Mouse (Mus musculus): ENCODE measurements around the gene Car5a. TPM values are rescaled to one million over a fixed set of nuclear protein-coding genes. Genes with fewer than 3 reads are reported as not detected.

Gene Car5a
- polyA plus RNA-seq (2017; shearing (Covaris generic)) = 1 to 10 TPM in 1 of 2 experiments, under 1 TPM in 1; 0.14 to 1.6 TPM

DNA sequence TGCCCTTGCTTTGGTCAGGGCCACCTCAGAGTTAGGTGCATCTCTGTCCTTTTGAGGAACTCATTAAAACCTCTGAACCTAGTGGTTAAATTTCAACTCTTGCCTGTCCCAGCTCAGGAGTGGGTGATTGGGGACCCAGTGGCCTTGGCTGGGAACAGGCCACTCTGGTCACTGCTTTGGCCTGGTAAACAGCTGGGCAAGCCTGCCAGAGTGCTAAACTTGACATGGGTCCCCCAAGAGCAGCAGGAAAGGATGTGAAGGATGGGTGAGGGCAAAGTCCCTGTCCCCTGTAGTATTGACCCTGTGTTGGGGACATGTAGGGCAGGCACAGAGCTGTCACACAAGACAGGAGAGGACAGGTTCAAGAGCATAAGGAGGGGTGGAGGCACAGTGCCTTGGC is at the start of gene Car5a:
Car5a (minus strand) TSS at position 74 of the 400 bp plus-strand sequence.

DNA sequence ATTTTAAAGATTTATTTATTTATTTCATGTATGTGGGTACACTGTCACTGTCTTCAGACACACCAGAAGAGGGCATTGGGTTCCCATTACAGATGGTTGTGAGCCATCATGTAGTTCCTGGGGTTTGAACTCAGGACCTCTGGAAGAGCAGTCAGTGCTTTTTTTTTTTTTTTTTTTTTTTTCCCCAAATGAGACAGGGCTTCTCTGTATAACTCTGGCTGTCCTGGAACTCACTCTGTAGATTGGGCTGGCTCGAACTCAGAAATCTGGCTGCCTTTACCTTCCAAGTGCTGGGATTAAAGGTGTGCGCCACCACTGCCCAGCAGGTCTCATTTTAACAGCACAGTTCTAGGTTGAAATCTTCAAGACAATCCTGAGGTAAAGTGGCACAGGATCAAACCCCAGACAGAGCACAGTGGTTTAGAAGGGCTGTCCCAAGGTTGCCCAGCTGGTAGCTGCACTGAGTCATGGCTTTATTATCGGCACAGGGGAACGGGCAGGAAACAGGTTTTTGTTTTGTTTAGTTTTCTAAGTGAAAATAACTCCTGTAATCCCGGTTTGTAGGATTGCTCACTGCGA is 4.6 kb upstream of the Car5a start, which contains the start of gene Banp:
Banp (plus strand) TSS at position 529 of the 579 bp plus-strand sequence.

DNA sequence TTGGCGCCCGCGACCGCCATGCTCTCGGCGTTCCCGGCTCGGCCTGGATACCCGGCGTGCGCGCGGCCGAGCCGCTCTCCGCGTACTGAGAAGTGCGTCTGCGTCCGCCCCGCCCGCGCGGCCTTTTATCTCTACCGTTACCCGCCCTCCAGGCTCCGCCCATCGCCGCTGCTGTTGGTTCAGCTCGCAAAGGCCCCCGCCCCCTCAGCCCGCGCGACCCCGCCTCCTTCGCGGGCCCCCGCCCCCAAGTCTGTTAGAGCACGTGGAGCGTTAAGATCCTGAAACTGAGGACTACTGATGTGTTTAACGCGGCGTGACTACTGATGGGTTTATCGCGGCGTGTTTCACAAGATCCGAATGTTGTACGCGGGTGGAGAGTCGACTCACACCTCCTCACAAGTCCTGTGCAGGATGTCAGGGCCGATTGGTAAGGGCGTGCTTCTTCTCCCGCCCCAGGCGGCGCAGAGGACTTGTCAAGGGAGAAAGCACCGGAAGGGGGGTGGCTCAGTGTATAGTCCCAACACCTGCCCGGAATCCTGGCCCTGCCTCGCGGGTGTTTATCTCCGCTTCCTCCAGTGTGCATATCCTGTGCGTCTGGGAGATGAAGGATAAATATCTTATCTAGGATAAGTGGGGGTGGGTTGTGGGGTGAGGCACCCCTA is 37.0 kb downstream of the Car5a start, which contains the start of gene Slc7a5:
Slc7a5 (minus strand) TSS at position 108 of the 662 bp plus-strand sequence.

Other genes with a start within 250 kb of the Car5a start
- under 1 TPM; 0.33 to 0.67 TPM for gene Jph3, start 215.3 kb downstream of the Car5a start, polyA plus RNA-seq (2017; shearing (Covaris generic))
- gene Klhdc4, start 115.3 kb downstream of the Car5a start, polyA plus RNA-seq (2017; shearing (Covaris generic)) = 10 to 100 TPM; 38.8 to 39.7 TPM
- 10 to 100 TPM; 20.3 to 22.8 TPM for gene Slc7a5, start 37.2 kb downstream of the Car5a start, polyA plus RNA-seq (2017; shearing (Covaris generic))
- 10 to 100 TPM; 49.9 to 50.7 TPM for gene Banp, start 4.8 kb upstream of the Car5a start, polyA plus RNA-seq (2017; shearing (Covaris generic))

All from inflammation-experienced regulatory T-cells (primary cell).